Mouse (Mus musculus) cerebellum, adult 9-10 months (tissue): Measurements from ENCODE around the gene Ceacam2.
A peak's percentile ranks its signal among the peaks of the same experiment; 100 is the strongest.
"Not testable (repeated sequence)": the region's sequence is repeated elsewhere in the genome, so short reads cannot be mapped to it uniquely, and the experiment has no call there.

Experiments
- DNase-seq: peaks from one replicate; pipeline ENCODE4 v3.0.0; 2022

The Ceacam2 gene

DNA sequence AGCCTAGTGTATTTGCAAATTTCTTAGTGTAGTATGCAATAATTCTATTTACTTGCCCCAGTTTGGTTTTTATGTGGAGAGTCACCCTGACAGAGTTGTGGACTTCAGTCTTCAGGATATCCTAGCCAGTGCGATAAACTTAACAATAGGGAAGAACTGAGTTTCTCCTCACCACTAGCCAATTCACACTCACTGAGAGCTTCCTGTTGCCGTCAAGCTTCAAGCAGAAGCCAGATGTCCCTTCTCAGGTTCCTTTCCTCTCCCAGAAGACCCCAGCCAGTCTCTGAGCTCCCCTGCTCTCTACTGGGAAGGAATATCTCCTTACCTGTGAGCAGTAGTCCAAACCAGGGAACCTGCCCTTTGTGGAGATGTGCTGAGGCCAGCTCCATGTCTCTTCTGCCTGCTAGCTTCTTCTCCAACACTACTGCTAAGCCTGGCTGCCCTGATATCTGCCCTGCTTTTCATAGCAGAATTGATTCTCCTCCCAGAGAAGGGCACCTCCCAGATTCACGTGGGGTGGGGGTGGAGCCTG, at the start of gene Ceacam2:
Gene Ceacam2, minus strand, starts transcription at position 482 of the 532 bp plus-strand sequence.
- not testable (repeated sequence) for DNase-seq

DNA sequence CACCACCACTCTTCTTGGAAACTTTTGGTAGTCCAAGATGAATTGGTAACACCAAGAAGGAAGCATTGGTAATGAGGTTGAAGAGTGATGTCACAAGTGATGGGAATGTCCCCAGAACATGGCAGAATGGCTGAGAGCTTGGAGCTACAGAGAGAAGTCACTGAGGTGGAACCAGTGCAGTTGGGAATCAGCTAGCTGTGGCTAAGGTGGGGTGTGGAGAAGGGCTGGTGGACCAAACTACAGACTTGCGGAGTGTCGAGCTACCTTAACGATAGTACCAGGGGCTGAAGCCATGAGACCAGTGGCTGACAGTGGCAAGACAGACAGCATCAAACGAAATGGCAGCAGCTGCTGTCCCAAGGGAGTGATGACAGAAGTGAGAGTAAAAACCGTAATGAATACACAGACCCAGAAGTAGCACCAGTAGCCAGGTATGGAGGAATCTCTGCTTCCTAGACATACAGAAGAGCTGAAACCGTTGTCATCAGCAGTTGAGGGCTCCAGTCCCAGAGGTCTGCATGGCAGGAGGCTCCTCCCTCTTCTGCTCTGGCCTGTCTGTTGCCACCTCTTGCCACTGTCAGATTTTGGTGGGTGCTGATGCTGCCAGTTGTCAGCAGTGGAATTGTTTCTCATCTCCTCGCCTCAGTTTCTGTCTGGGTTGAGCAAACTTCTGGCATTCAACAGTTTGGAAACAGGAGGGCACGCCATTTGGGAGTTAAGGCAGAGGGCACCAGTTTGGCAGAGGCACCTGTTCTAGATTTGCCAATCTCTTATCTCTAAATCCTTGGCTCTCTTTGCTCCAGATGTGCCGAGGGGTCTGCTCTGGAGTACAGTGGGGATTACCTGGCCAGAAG, 45.9 kb upstream of the Ceacam2 start:
- no peak for DNase-seq

DNA sequence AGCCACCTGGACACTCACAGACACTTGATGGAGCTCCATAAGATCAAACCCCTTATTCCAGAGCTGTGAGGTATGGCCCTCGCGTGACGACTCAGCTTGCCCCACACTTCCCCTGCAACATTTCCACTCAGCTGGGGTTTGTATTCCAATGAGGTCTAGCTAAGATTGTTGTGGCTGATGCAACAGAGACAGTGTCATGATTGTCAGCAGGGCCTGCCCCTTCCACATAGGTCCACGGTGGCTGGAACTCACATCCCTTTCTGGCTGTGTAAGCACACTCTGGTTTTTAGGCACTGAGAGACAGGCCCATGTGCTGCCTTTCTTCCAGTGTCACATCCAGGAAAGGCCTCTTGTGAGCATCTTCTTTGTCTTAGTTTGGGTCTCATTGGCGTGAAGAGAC, 45.0 kb upstream of the Ceacam2 start:
- no peak for DNase-seq

DNA sequence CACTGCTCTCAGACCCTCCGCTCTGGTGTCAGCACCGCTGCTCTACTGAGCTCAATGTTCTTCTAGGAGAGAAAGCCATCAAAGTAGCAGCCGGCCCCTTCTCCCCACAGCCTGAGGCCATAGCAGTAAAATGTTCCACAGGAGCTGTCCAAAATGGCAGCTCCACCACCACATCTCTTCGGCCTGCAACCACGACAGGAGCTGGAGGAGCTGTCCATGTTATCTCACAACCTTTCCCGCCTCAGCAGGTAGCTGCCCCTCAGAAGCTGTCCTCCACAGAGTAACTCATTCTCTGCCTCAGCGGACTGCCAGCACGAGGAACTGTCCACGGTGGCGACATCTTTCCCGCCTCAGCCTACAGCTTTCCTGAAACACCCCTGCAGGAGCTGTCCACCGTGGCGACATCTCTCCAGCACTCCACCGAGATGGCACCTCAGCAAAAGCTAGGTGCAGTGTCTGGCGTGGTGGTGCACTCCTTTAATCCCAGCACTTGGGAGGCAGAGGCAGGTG, 42.7 kb upstream of the Ceacam2 start:
- DNase-seq, result no peak

DNA sequence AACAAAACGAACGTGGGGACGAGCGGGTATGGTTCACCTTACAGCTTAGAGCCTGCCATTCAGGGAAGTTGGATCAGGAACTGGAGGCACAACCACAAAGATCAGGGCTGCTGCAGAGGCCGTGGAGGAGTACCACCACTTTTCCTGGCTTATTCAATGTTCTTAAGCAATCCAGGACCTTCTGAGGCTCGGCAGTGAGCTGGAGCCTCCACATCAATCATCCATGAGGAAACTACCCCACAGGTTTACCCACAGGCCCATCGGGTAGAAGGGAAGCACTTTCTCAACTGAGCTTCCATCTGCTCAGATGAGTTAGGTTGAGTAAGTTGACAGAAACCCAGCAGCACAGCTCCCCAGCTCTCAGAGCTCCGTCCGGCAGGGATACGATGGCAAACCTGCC, 39.8 kb upstream of the Ceacam2 start:
- no peak for DNase-seq

DNA sequence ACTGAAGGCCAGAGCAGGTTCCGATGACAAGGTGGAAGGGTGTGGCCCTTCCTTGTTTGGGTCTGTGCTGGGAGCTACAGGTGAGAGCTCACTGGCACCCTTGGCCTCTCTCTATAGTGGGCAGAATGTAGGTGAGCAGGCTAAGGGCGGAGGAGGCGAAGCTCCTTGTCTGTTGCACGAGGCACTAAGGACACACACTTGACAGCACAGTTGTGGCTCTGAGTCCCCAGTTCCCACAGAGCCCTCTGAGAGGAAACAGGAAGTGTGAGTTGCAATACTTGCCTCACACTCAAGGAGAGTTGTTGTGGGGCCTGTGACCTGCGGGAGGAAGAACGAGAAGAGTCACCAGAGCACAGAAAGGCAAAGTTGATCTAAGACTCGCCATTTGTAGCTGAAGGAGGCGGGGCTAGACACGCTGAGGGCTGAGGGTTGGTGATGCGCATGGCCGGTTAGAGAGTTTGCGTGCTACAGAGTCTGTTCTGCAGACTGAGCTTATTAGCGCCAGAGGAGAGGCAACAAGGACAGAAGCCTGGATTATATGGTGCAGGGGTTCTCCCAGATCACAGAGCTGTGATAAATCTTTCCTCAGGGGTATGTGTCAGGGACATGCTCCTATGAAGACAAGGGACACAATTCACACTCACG, 37.3 kb upstream of the Ceacam2 start:
- DNase-seq, result not testable (repeated sequence)

DNA sequence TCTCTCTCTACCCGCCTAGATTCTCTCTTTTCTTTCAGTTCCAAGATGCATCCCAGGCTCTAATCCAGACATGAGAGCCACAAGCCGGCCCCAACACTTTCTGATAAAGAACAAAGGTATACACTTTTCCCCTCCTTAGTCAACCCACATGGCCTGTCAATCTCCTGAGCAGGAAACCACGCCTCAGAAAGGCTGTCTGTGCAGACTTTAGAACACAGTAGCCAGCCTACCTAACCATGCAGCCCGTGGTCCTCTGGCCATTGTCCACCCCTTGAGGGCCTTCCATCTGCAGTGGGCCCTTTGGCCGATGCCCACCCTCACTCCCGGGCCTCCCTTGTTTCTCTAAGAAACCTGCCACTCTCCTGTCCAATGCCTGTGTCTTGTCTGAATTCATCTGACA, 36.7 kb upstream of the Ceacam2 start:
- DNase-seq, result not testable (repeated sequence)

DNA sequence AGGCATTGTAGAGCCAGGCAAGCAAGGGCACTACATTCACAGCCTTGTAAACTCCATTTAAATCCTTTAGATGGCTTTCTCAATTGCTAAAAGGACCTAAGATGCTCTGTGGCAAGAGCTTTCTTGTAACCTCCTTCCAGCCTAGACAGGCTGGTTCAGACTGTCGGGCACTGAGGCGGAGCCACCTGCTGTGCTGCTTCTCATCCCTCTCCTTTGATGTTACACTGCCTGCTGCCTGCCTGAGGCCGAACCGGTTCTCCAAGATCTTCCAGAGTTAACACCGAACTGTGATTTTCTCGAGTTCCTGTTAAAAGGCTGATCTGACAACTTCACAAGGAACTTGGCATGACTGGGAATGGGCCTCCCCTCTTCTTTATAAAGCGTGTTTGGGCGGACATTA, 36.2 kb upstream of the Ceacam2 start:
- no peak for DNase-seq

DNA sequence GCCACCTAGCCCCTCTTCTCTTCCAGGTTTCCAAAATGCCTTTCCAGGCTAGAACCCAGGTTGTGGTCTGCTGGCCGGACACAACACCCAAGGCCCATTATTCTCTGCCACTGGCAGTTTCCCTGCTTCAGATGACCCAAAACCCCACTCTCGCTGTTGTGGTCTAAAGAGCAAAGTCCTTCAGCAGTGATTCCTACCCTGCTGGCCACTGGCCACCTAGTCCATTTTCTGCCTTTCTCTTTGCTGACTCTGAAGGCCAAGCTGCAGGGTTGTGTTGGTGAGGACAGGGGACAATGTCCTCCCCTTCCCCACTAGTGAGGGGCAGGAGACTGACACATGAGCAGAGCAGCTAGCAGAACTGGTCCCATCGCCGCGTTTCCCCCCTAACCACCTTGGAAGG, 35.4 kb upstream of the Ceacam2 start:
- DNase-seq, result no peak

DNA sequence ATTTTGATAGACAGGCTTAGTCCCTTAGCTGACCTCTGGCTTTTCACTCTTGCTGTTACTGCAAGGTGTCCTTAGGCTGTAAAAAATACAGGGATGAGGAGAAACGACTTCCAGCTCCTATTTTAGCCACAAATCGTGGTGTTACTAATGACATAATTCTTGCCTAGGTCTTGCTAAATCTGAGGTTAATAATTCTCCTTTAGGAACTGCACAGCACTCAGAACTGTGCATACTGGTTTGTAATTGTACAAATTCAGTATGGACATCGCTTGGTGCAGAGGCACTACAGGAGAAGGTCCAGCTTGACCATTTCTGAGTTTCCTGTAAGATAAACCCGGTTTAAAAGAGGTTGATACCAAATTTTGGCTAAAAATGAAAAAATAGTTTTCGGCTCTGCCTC, 34.1 kb upstream of the Ceacam2 start:
- not testable (repeated sequence) for DNase-seq

DNA sequence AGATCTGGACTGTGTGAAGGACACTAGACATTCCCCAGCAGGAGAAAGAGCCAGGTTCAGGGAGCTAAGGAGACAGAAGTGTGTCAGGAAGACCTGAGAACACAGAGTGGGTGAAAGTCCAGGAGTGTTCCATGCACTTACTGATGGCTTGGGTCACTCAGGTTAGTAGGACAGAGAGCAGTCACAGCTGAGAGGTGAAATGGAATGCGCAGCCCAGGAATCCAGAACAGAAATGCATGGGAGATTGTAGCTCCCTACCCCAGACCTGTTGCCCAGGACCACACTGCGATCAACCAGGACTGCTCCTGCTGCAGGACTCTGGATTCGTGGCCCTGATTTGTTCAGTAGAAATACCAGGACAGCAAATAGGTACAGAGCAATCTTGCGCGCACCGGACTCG, 29.1 kb upstream of the Ceacam2 start:
- no peak for DNase-seq

DNA sequence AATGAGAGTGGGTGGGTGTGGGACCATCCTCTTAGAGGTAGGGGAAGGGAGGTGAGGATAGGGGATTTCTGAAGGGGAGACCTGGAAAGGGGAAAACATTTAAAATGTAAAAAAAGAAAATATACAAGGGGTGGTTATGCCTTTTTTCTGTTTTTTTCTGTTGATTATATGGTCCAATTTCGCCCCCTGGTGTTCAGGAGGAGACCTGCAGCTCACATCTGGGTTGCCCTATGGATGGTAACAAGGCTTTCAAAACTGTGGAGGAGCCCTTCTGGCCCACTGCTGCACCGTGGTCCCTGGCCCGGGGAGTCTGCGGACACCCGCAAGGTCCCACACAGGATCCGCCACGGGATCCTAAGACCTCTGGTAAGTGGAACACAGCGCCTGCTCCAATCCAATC, 1.8 kb upstream of the Ceacam2 start:
- peak; percentile 17 for DNase-seq

DNA sequence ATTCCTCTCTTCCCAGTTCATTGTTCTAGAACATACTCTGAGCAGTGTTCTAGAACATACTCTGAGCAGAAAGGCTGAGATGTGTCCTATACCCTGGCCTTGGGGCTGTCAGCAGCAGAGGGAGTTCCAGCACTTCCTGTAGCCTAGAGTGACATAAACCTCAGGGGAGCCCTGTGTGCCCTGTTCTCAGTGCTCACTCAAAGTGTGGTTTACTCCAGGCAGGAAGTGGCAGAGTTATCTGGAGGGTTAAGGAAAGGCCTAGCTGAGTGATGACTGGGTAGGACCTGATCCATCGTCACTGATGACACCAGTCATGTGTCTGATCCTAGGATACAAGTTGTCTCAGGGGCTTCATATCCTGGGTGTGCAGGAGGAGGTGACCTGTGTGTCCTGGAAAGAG, 297 bp upstream of the Ceacam2 start:
- not testable (repeated sequence) for DNase-seq

DNA sequence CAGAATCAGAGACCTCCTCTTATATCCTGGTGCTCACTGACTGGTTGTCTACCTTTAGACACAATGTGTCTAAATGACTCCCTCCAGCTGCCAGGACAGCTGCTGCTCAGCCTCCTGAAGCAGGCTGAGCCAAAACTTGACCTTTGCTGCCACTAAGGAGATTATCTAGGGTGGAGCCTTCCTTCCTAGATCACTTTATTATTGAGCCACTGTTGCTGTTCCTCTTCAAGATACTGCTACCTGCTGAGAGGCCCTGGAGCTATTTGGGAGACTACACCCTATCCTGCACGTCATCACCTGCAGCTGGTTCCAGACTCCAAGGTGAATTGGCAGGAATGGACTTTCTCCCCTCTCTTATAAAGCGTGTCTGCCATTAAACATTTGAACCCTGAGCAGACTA, 8.8 kb downstream of the Ceacam2 start:
- DNase-seq, result no peak

DNA sequence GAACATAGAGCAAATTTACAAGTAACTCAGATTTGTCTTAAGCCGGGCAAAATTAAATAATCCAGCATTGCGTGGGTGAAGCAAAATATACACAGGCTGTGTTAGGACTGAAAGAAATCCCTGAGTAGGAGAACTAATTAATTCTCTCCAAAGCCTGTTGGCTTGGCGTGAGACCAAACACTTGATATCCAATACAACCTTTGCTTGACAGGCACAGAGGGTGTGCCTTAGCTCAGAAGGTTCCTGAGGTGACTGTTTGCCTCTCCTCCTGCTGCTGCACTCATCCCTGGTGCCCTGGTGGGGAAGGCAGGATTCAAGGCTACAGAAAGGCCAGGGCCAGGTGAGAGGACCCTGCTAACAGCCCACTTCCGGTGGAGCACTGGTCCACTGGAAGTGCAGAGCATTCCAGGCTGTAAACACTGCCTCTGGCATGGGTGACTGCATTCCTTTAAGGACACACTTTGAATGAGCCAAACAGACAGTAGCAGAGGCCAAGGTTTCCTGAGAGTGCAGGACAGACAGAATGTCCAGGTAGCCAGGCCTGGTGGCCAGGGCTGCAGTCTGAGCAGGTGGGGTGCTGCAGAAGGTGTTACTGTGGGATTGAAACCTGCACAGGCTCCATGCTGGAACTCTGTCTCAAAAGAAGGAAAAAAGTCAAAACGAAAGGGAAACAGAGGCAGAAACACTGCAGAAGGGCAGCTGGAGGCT, 23.4 kb downstream of the Ceacam2 start:
- DNase-seq, result not testable (repeated sequence)

DNA sequence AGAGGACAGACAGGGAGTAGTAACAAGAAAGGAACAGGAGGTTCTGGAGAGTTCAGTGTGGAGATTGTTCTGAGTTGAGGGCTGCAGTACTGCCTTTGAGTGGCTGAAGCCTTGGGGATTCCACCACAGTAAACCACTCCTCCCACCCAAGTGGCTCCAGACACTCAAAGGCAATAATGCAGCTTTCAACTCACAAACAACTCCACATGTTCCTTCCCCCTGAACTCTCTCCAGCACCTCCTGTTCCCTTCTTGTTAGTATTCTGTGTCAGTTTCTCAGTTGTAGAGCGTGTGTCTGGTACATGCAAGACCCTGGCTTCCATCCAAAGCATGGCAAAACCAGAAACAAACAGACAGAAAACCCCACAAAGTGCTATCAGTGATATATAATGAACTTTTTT, 24.0 kb downstream of the Ceacam2 start:
- not testable (repeated sequence) for DNase-seq

DNA sequence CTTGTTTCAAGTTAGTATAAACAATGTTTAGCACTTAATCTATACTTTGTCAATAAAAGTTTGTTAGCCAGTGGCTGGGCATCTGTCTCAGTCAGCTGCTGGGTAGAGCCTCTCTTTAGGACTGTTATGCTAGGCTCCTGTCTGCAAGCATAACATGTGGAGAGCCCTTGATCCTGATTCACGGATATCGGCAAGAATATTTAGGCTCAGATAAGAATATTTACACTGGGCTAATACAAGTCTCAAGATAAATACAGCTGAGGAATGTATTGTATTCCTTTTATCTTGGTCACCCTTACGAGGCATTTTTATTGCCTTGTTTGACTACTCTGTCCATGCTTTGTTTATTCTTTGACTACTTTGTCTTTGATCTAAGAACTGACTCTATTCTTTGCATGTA, 29.7 kb downstream of the Ceacam2 start:
- DNase-seq, result no peak

DNA sequence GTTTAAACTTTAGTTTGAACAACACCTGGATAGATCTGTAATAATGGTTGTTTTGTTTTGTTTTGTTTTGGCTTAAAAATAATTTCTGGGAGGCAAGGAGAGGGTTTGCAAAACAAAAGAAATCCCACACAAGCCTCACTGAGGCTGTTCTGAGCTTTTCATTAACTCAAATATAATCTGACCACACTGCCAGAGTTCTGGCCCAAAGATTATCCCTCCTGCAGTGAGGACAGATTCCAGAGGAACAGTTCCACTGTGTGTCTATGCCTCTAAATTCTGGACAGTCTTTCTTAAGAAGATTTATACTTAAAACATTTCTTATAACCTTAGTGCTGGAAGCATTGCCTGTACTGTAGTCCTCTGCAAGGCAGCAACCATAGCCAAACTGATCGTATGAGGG, 45.0 kb downstream of the Ceacam2 start:
- no peak for DNase-seq

DNA sequence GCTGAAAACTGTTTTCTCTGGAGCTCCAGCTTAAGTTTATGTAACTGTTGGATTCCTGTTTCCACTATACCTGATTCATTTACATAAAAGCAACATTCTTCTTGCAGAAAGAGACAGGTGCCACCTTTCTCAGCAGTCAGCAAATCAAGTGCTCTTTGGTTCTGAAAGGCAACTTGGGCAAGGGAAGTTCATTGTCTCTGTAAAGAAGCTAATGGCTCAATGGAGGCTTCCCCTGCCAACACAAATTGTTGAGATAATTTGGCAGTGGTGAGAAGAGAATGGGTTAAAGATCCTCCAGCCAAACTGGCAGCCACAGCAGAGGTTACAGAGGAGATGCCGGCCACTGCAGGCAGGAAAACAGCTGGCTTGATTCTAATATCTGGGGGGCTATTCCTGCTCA, 49.0 kb downstream of the Ceacam2 start:
- not testable (repeated sequence) for DNase-seq

DNA sequence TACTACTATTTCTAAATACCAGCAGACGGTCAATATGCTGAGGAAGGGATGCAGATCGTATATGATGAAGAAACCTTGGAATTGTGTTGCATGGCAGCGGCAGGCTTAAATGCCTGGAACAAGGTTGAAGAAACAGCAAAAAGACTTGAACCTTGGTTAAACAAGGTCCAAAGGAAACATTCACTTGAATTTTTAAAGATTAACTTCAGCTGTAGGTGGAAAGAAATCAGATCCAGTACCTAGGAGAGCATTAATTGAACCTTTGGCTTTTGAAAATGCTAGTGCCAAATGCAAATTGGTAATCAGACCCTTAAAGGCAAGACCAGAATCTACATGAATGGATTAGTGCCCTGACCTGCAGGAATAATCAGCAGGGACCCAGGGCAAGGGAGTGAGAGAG, 50.3 kb downstream of the Ceacam2 start:
- DNase-seq, result not testable (repeated sequence)

DNA sequence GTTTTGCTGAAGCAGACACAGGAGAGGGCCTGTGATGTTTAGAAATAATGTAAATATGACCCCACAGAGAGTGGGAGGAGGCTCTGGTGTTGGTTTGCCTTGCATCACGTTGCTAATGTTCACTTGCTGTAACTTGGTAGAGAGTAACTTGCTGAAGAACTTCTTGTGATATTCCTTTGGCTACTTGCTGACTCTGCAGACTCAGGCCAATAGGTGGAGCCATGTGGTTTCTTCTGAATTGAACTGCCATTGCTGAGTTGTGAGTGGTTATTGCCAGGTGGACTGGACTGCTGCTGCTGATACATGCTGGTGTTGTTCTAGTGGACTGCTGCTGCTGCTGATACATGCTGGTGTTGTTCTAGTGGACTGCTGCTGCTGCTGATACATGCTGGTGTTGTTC, 53.5 kb downstream of the Ceacam2 start:
- DNase-seq, result no peak

DNA sequence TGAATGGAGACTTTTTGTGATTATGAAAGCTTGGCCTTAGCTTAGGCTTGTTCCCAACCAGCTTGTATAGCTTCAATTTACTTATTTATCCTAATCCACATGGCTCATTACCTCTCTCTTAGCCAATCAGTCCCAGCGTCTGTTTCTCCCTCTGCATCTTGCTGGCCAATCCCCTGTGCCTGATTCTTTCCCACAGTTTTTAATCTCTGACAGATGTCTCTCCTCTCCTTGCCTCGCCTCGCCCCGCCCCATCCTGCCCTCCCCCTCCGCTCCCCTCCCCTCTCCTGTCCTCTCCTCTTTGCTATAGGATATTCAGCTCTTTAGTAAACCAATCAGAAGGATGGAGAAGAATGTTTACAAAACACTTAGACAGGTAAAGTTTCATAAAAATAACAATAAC, 54.6 kb downstream of the Ceacam2 start:
- no peak for DNase-seq

DNA sequence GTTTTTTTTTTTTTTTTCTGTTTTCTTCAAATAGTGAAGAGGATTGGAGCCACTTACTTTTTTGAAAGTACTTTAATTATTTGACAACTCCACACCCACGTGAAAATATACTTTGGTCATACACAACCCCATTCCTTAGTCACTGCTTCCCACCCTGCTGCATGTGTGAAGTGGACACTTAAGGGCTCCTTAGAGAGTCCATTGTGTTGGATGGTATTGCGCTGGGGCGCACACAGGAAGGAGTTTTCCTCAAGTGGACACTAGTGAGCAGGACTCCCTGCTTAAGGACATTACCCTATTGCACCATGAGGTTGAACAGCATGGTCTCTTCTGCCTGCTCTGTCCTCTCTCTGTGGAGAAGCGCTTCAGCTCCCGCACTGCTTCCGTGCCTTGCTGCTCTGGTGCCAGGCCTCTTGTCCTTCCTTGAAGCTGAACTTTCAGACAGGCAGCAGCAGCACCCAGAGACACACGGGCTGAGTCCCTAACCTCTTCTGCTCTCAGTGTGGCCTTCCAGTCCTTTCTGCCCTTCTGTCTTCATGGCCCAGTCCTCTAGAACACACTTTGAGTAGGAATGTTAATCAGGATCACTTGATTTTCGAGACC, 56.4 kb downstream of the Ceacam2 start:
- no peak for DNase-seq
